Mouse (Mus musculus): ENCODE results near the gene Snx27.

- TF ChIP-seq CTCF (IDR thresholded peaks at IDR 0.05; ENCODE audit: extremely low read depth, insufficient read depth, low read length) (no peak), POLR2A (IDR thresholded peaks at IDR 0.05; ENCODE audit: extremely low read depth, insufficient read depth, low read length) (no peak)
Observed at GRCm38 (mm10) chr3:94481429-94481828, 101.1 kb downstream of the Snx27 start.

Measured in cortical plate, adult 2 months (tissue).